Mouse (Mus musculus) CD4-positive, CD25-positive, alpha-beta regulatory T cell, adult 2 months (primary cell): ENCODE measurements around the gene Cldn8.

ENCODE experiments used
- DNase-seq: peaks from one replicate; pipeline ENCODE4 v3.0.0-alpha.2; 2012; ENCODE audit warnings: low read depth, low spot score

The Cldn8 gene

GRCm38 (mm10) chr16:88563045-88563913, at the start of gene Cldn8:
Cldn8 (minus strand) TSS chr16:88563183.
- no peak for DNase-seq

- no peak for DNase-seq
Measured at GRCm38 (mm10) chr16:88612712-88613111, 49.7 kb upstream of the Cldn8 start.

DNA sequence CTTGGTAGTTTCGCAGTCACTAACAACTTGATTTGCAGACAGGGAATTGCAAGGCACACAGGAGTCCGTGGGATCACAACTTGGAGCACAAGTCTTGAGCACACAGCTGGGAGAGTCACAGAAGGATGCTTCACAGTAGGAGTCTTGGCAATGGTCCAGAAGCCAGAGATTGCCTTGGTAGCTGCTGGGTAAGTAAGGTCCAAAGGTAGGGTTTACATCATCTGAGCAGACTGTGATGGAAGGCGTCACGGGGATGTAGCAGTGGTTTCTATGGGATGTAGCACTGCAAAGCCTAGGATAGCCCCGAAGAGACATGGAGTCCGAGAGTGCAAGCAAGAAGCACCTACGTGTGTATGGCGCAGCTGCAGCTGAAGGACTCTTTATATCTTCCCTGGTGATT, 48.9 kb upstream of the Cldn8 start, which contains the start of gene Krtap24-1:
Krtap24-1 (minus strand) TSS at position 358 of the 400 bp plus-strand sequence.
- no peak for DNase-seq

GRCm38 (mm10) chr16:88604570-88604969, 41.6 kb upstream of the Cldn8 start:
- DNase-seq: no peak

GRCm38 (mm10) chr16:88602464-88602863, 39.5 kb upstream of the Cldn8 start:
- no peak for DNase-seq

DNA sequence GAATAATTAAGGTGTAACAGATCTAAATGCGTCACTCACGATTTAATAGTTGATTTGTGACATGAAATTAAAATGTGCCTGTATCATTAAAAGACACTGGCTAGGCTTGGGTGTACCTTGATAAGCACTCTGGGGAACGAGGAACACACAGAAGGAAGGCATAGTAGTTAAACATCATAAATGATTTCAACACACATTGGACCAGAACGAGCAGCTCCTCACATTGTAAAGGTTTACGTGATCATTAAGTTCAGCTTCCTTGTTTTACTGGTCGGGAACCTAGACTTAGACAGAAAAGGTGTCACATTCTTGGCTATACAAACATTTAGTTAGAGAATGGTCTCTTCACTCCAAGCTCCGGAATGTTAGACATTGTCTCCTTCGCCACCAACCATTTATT, 37.3 kb upstream of the Cldn8 start:
- no peak for DNase-seq

DNA sequence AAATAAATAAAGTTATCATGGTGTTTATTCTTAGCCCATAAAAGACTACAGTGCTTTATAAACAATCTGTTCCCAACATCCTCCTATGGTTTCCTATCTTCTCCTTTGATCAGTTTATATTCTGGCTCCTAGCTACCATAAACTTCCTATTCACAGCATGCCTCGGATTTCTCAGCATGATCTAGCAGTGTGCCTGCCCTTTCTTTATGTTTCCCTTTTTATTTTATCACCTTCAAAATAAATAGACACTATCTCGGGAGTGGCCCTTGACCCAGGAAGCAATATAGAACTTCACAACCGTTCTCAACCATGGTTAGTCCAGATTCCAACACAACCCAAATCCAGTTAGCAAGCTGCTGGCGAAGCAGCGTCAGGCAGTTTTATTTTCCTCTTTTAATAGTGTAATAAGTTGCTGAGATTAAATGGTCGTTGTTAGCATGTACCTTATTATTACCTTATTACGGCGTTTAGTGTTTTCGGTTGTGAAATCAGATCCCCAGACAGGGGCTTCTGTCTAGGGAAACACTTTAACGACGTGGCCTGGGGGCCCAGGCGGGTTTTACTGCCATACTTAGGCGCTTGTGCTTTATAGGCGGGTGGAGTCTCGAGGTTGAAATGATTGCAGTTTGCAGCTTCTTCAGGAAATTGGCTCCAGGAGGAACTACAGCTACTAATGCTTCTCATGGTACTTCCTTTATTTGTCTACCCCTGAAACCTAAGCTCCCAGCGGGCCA, 36.7 kb upstream of the Cldn8 start:
- no peak for DNase-seq

- DNase-seq: no peak
Measured at GRCm38 (mm10) chr16:88592758-88593157, 29.8 kb upstream of the Cldn8 start.

DNA sequence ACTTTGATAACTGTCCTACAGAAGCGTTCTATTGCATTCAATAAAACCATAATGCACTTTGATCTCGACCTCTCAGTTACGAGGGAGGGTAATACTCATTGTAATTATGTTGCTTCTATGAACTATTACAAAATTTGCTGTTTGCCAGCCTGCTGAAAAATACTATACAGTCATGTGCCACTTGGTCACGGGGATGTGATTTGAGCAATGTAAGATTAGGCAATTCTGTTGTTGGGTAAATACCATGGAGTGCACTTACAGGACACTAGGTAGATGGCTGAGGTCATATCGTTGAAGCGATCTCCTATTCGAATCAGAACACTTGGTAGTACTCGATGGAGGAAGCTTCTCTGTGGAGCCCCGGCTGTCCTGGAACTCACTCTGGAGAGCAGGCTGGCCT, 20.4 kb upstream of the Cldn8 start:
- no peak for DNase-seq

GRCm38 (mm10) chr16:88575885-88576679, 13.1 kb upstream of the Cldn8 start:
- DNase-seq: no peak

- DNase-seq: no peak
Measured at GRCm38 (mm10) chr16:88572904-88573404, 10.0 kb upstream of the Cldn8 start.

- no peak for DNase-seq
Measured at GRCm38 (mm10) chr16:88570136-88570535, 7.2 kb upstream of the Cldn8 start.

DNA sequence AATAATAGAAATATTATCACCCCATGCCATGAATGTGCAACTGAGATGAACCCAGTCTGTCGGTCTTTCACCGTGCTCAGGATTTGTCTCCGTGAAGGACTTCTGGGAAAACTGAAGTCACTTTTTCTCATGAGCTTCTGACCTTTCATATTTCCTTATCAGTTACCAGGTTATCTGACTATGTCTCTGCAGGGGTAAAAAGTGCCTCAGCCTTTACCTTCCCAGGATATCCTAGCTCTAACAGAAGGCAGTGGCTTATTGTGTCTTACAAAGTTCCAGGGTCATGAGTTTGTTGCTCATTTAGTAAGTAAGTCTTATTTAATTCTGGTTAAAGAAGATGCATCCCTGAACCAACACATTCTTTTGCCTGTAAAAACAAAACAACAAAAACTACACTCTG, 6.7 kb upstream of the Cldn8 start:
- DNase-seq: no peak

DNA sequence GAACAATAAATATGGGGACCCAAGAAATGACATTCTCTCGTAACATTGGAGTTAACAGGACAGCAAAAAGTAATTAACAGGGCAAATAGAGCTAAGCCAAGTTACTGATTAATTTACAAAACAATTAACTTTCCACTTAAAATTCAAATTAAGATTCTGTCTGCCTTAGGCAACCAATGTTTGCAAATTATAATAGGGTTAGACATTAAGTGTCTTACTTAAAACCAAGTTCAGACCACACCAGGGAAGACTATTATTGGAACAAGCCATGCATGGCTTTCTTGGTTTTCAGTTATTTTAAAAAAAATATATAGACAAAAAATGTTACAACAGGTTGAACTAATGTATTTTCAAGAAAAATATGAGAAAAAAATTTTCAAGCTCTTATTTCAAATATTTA, 6.1 kb upstream of the Cldn8 start:
- no peak for DNase-seq

GRCm38 (mm10) chr16:88561617-88562164, 1.3 kb downstream of the Cldn8 start:
- DNase-seq: no peak

- DNase-seq: peak; percentile 3
Measured at GRCm38 (mm10) chr16:88542488-88542887, 20.5 kb downstream of the Cldn8 start.

DNA sequence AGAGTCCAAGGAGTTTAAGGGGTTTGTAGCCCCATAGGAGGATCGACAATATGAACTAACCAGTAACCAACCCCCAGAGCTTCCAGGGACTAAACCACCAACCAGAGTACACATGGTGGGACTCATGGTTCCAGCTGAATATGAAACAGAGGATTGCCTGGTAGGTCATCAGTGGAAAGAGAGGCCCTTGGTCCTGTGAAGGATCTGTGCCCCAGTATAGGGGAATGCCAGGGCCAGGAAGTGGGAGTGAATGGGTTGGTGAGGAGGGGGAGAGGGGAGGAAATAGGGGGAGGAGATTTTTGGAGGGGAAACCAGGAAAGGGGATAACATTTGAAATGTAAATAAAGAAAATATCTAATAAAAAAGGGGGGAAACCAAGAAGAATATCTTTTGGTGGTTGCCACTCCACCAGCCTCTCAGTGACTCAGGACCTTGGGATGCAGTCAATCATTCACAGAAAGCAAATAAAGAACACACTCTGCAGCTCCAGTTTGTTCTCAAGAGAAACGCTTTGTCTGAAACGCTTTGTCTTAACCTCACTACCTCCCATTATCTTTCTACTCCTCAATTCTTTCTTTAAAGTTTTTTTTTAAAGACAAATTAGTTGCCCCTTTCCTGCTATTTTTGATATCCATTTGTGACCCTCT, 23.0 kb downstream of the Cldn8 start:
- no peak for DNase-seq

DNA sequence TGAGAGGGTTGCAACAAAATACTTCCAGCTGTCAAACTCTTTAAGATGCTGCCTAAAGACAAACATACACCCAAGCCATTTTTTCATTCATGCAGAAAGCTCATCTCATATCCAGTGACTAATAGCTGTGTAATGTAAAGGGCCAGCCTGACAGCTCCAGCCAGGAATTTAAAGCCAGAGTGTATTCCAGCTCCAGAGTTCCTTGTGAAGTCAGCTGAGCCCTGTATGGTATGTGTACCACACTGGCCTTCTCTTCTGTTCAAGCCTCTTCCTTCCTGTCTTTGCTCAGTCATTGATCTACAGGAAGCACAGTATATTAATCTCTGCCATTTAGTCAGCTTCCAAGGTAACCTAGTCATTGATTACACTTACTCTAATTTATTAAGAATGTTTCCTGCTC, 51.6 kb downstream of the Cldn8 start:
- DNase-seq: no peak
